Mouse (Mus musculus) midbrain, embryonic 14.5 days (tissue): ENCODE data around the gene Eif2b1. TPM values are rescaled to one million over a fixed set of nuclear protein-coding genes. Genes with fewer than 3 reads are reported as not detected.

Experiments
- ATAC-seq: fragments of 200-750 bp; cut with Nextera tagmentation; 2 replicates; pipeline ENCODE4 v1.8.0; 2017; ENCODE audit warnings: moderate number of reproducible peaks, moderate library complexity; ENCODE audit not compliant: low FRiP score, low TSS enrichment
- DNase-seq: peaks from one replicate; pipeline ENCODE4 v3.0.0-alpha.2; 2015
- H3K27ac ChIP-seq: fragments of 300-500 bp; sonication (generic); replicated peaks from 2 replicates; pipeline ENCODE4 v1.5.1; 2014; ENCODE audit warnings: mild to moderate bottlenecking, low read depth, low read length, moderate library complexity
- H3K27me3 ChIP-seq: fragments of 300-500 bp; sonication (generic); 2 replicates; pipeline ENCODE4 v1.6.1; 2014; ENCODE audit warnings: low read length, control low read depth, mixed read lengths; ENCODE audit not compliant: control insufficient read depth, insufficient read depth
- H3K36me3 ChIP-seq: fragments of 300-500 bp; sonication (generic); 2 replicates; pipeline ENCODE4 v1.6.1; 2014; ENCODE audit warnings: low read length, control low read depth; ENCODE audit not compliant: control insufficient read depth, insufficient read depth
- H3K4me1 ChIP-seq: fragments of 300-500 bp; sonication (generic); 2 replicates; pipeline ENCODE4 v1.6.1; 2014; ENCODE audit warnings: mild to moderate bottlenecking, antibody characterized with exemption, low read length, control low read depth; ENCODE audit not compliant: control insufficient read depth, insufficient read depth
- H3K4me2 ChIP-seq: fragments of 300-500 bp; sonication (generic); 2 replicates; pipeline ENCODE4 v1.6.1; 2014; ENCODE audit warnings: mild to moderate bottlenecking, low read length, moderate library complexity
- H3K4me3 ChIP-seq: fragments of 300-500 bp; sonication (generic); replicated peaks from 2 replicates; pipeline ENCODE4 v1.5.1; 2014; ENCODE audit warnings: low read depth, low read length
- H3K9ac ChIP-seq: fragments of 300-500 bp; sonication (generic); replicated peaks from 2 replicates; pipeline ENCODE4 v1.6.1; 2014; ENCODE audit warnings: mild to moderate bottlenecking, low read length, moderate library complexity
- H3K9me3 ChIP-seq: fragments of 300-500 bp; sonication (generic); 2 replicates; pipeline ENCODE4 v1.6.1; 2016; ENCODE audit warnings: low read length, control low read depth, mixed read lengths; ENCODE audit not compliant: control insufficient read depth
- WGBS: fragments of 180-500 bp; shearing (Covaris S2); extraction: QIAGEN DNeasy Blood & Tissue Kit; methylation state at CpG from one replicate; pipeline ENCODE4 v1.1.7; 2014; 5-methylcytosine and 5-hydroxymethylcytosine counted together
- polyA plus RNA-seq: library from polyadenylated mRNA; unstranded; fragments of >200 nt; fragmentation: Nextera tagmentation; extraction: Ambion mirVana; gene quantifications from 2 replicates; pipeline ENCODE4 v1.2.1, GENCODE M21; 2014

Eif2b1 gene
- polyA plus RNA-seq, 1 experiment from 2014 or later, result 73.4 TPM

- Histone ChIP-seq H3K36me3 (peaks cover 13% of the 10 kb centered on the region), H3K9me3 (no peaks in the 10 kb centered on the region), H3K4me3 (no peak overlapping the region), H3K27me3 (no peaks in the 10 kb centered on the region), H3K4me2 (no peak overlapping the region), H3K27ac (no peak overlapping the region), H3K4me1 (peaks cover 7% of the 10 kb centered on the region), H3K9ac (no peak overlapping the region)
- no peak for ATAC-seq
- peak; percentile 54 for DNase-seq
- WGBS, result 77% methylated on average over 16 of the region's 16 CpGs
Measured at GRCm38 (mm10) chr5:124538813-124539792, 39.8 kb downstream of the Eif2b1 start.

DNA sequence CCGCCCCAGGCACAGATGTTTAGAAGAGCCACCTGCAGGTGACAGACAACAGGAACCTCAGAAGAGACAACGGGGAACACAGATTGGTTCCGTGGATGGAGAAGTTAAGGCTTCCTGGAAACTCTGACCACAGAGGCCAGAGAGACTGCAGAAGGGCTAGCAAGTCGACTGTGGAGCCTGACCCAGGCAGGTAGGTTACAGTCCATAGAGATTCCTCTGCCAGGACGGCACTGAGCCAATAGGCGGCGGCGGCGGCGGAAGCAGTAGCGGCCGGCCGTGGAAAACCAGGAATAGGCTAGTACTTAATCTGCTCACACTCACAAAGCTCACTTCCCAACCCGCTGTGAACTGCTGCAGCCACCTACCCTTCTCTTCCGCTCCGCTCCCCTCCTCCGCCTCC lies 42.2 kb downstream of the Eif2b1 start:
- H3K9ac ChIP-seq, result peak overlapping the region; percentile 12; the same call in 1 of the 2 replicates
- peak overlapping the region; percentile 40 for H3K4me2 ChIP-seq
- H3K9me3 ChIP-seq, result no peaks in the 10 kb centered on the region
- H3K4me1 ChIP-seq, result peaks cover 3% of the 10 kb centered on the region
- no peak overlapping the region for H3K4me3 ChIP-seq
- DNase-seq, result peak; percentile 28
- 4% methylated on average over 17 of the region's 17 CpGs for WGBS
- no peak overlapping the region for H3K27ac ChIP-seq
- ATAC-seq, result no peak
- H3K36me3 ChIP-seq, result no peaks in the 10 kb centered on the region
- no peaks in the 10 kb centered on the region for H3K27me3 ChIP-seq

DNA sequence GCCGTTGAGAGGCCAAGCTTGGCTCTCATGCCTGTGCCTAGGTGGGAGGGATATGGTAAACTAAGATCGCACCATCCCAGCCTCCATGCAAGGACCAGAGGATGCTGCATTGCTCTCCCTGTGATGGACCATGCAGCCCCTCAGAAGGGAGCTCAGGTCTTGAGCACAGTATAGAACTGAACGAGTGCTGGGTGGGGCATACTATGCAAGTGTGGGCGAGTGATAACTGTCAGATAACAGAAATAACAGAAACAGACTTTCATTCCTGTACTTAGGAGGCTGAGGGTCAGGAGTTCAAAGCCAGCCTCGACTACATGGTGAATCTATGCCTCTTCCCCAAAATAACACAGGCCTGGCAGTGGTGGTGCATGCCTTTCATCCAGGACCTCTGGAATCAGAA lies 43.9 kb downstream of the Eif2b1 start:
- Histone ChIP-seq H3K4me1 (peaks cover 5% of the 10 kb centered on the region; the same call in 1 of the 2 replicates), H3K36me3 (no peaks in the 10 kb centered on the region), H3K27ac (no peak overlapping the region), H3K9me3 (no peaks in the 10 kb centered on the region), H3K4me2 (no peak overlapping the region), H3K9ac (no peak overlapping the region), H3K27me3 (no peaks in the 10 kb centered on the region), H3K4me3 (no peak overlapping the region)
- no peak for DNase-seq
- no peak for ATAC-seq
- 74% methylated on average over 5 of the region's 5 CpGs for WGBS

- DNase-seq, result peak; percentile 4
- 34% methylated on average over 7 of the region's 7 CpGs for WGBS
- no peak overlapping the region for H3K27ac ChIP-seq
Measured at GRCm38 (mm10) chr5:124532451-124532850, 46.5 kb downstream of the Eif2b1 start.

DNA sequence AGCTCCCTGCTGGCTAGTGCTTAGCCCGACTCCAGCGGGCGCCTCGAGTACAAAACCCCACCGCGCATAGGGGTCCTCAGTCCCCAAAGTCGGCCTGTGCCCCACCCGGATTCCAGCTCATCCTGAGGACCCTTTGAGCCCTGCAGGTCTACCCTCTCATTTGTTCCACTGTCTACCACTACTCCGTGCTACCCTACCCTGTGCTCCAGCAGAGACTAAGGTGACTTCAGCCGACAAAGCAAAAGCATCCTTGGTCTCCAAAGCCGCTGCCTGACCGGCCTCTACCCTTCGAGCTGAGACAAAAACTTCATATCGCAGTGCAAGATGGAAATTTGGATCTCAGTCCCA lies 47.4 kb downstream of the Eif2b1 start:
- ATAC-seq (no peak; the same call in 1 of the 2 replicates), DNase-seq (no peak)
- peak overlapping the region; percentile 67 for H3K4me2 ChIP-seq
- H3K9ac ChIP-seq, result peak overlapping the region; percentile 65
- peak overlapping the region; percentile 77 for H3K27ac ChIP-seq
- no peaks in the 10 kb centered on the region for H3K27me3 ChIP-seq
- peaks cover 16% of the 10 kb centered on the region for H3K4me1 ChIP-seq
- no peaks in the 10 kb centered on the region for H3K36me3 ChIP-seq
- WGBS, result 9% methylated on average over 14 of the region's 14 CpGs
- H3K4me3 ChIP-seq, result peak overlapping the region; percentile 70
- H3K9me3 ChIP-seq, result no peaks in the 10 kb centered on the region

More at GRCm38 (mm10) chr5:124532451-124532850, 46.5 kb downstream of the Eif2b1 start:
- Histone ChIP-seq H3K9ac (no peak overlapping the region), H3K4me1 (peaks cover 16% of the 10 kb centered on the region), H3K9me3 (no peaks in the 10 kb centered on the region), H3K36me3 (no peaks in the 10 kb centered on the region), H3K27me3 (no peaks in the 10 kb centered on the region), H3K4me2 (no peak overlapping the region), H3K4me3 (no peak overlapping the region)
- no peak for ATAC-seq

- ATAC-seq, result peak; percentile 93
Measured at GRCm38 (mm10) chr5:124530655-124531582, 48.0 kb downstream of the Eif2b1 start, which contains the start of gene Rilpl1. TSS of gene Rilpl1 (minus strand) at chr5:124531391.

DNA sequence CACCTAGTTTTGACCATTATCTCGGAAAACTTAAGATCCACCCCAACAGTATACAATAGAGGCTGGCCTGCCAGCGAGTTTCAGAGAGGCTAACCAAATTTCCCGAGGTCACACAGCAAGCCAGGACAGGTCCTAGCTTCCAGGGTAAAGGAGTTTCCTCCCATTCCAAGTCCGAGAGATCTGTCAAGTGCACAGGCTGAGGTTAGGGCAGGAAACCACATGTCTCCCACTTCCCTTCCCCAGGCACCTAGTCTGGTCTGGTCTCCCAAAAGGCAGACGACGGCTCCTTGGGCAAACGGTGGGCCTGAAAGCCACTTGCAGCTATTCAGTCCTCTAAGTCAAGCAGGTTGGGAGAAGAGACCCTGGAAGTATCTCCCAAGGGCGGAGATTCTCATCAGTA lies 49.2 kb downstream of the Eif2b1 start:
- no peaks in the 10 kb centered on the region for H3K36me3 ChIP-seq
- no peak overlapping the region for H3K27ac ChIP-seq
- no peak overlapping the region; the same call in 1 of the 2 replicates for H3K9ac ChIP-seq
- H3K4me3 ChIP-seq, result peak overlapping the region; percentile 70
- H3K4me1 ChIP-seq, result peaks cover 16% of the 10 kb centered on the region
- peak overlapping the region; percentile 67 for H3K4me2 ChIP-seq
- DNase-seq (no peak), ATAC-seq (no peak)
- no peaks in the 10 kb centered on the region for H3K27me3 ChIP-seq
- H3K9me3 ChIP-seq, result no peaks in the 10 kb centered on the region
- WGBS, result 75% methylated on average over 8 of the region's 8 CpGs

More at GRCm38 (mm10) chr5:124530655-124531582, 48.0 kb downstream of the Eif2b1 start, which contains the start of gene Rilpl1:
- peak within 1 kb of the TSS; percentile 65 for H3K9ac ChIP-seq
- peak within 1 kb of the TSS; percentile 70 for H3K4me3 ChIP-seq
- peak within 1 kb of the TSS; percentile 77 for H3K27ac ChIP-seq
- H3K4me2 ChIP-seq, result peak within 1 kb of the TSS; percentile 67
- H3K36me3 ChIP-seq, result no peaks in the 10 kb centered on the region
- H3K27me3 ChIP-seq, result no peaks in the 10 kb centered on the region
- H3K9me3 ChIP-seq, result no peaks in the 10 kb centered on the region
- peak; percentile 93 for DNase-seq
- WGBS, result 1% methylated on average over 82 of the region's 96 CpGs
- peaks cover 16% of the 10 kb centered on the region for H3K4me1 ChIP-seq

GRCm38 (mm10) chr5:124529191-124529651 lies 49.7 kb downstream of the Eif2b1 start:
- no peaks in the 10 kb centered on the region for H3K27me3 ChIP-seq
- peaks cover 16% of the 10 kb centered on the region for H3K4me1 ChIP-seq
- ATAC-seq, result no peak
- H3K27ac ChIP-seq, result no peak overlapping the region
- H3K36me3 ChIP-seq, result no peaks in the 10 kb centered on the region
- DNase-seq, result peak; percentile 2
- peak overlapping the region; percentile 29; the same call in 1 of the 2 replicates for H3K9ac ChIP-seq
- peak overlapping the region; percentile 67 for H3K4me2 ChIP-seq
- no peaks in the 10 kb centered on the region for H3K9me3 ChIP-seq
- WGBS, result 46% methylated on average over 8 of the region's 8 CpGs
- peak overlapping the region; percentile 70; the same call in 1 of the 2 replicates for H3K4me3 ChIP-seq
